Mouse (Mus musculus) cerebellum, adult (tissue): ENCODE measurements around the gene Pofut2.

ENCODE experiments used
- ATAC-seq: cut with Nextera tagmentation; 2 replicates; pipeline ENCODE4 v1.9.2; 2017; ENCODE audit warnings: mild to moderate bottlenecking, moderate library complexity, mixed read lengths; ENCODE audit not compliant: insufficient number of reproducible peaks, low FRiP score, low TSS enrichment

Gene Pofut2

GRCm38 (mm10) chr10:77229609-77230595 lies 29.1 kb upstream of the Pofut2 start:
- no peak for ATAC-seq

GRCm38 (mm10) chr10:77231861-77232755 lies 26.9 kb upstream of the Pofut2 start:
- no peak for ATAC-seq

- no peak for ATAC-seq
Observed at GRCm38 (mm10) chr10:77233230-77233629, 25.8 kb upstream of the Pofut2 start.

GRCm38 (mm10) chr10:77234991-77235616 lies 23.9 kb upstream of the Pofut2 start:
- no peak for ATAC-seq

GRCm38 (mm10) chr10:77237795-77238580 lies 21.0 kb upstream of the Pofut2 start:
- ATAC-seq: no peak

GRCm38 (mm10) chr10:77240764-77241163 lies 18.3 kb upstream of the Pofut2 start:
- ATAC-seq: no peak

GRCm38 (mm10) chr10:77242396-77242795 lies 16.6 kb upstream of the Pofut2 start:
- no peak for ATAC-seq

DNA sequence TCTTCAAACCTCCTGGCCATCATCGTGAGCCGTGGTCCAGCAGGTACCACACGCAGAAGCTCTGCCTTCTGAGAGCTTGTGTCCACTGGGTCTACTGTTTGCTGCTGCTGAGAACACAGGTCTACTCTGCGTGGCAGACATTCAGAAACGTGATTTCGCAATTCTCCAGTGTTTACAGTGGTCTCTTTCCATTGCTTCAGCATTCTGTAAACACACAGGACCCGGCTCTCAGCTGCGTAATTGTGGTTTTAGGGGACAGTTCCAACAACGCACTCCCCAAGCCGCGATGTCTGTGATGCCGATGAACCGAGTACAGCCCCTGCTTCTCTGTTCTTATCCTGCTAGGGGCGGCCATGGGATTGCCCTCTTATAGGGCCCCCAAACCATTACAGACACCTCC lies 16.1 kb upstream of the Pofut2 start:
- no peak for ATAC-seq

- no peak for ATAC-seq
Observed at GRCm38 (mm10) chr10:77243572-77244161, 15.4 kb upstream of the Pofut2 start.

DNA sequence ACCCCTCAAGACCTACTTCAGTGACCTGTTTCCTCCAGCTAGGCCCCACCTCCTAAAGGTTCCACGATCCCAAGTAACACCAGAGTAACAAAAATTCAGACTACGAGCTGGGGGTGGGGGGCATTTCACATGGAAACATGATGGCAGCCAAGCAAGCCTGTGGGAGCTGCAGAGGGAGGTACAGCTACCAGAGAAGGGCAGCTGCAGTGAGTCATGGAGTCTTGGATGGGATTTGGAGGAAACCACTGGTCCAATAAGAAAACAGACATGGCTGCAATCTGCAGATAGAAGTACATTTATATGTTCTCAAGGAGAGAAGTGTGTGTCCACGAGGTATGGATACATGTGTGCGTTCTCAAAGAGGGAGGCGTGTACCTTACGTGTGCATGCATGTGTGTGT lies 14.2 kb upstream of the Pofut2 start:
- ATAC-seq: no peak

DNA sequence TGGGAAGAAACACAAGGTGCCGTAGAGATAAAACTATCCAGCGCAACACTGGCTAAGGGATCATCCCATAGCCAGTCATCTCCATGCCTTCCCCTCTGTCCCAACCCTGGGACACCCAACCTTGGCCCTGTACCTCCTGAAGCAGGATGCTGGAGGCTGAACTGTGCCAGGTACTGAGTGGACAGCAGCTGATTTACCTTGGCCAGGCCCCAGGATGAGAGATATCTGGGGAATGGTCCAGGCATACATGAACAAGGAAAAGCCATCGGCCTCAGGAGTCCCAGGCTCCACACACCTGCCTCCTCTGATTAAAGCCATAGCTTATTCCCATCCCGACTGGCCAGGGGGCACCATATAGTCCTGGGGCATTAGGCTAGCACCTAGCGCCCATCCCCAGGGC lies 12.0 kb upstream of the Pofut2 start:
- no peak for ATAC-seq

DNA sequence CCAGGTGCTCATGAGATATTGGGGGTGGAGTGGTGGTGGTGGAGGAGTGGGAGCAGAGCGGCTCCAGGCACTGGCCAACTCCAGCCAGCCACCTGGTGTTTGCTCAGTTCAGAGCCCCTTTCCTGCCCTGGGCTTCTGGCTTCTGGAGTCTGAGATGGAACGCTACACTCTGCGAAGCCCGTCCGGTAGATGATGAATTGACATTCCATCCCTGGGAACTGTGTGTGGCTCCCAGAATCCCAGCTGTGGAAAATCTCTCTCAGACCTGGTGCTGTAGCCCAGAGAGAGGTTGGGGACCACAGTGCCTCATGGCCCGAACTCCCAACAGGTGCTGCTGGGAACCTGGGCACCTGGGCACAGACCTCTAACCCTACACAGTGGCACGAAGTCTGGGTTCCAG lies 11.3 kb upstream of the Pofut2 start:
- no peak for ATAC-seq

GRCm38 (mm10) chr10:77251223-77251783 lies 7.7 kb upstream of the Pofut2 start:
- 0 out of 2 replicates have a peak, but pooled peaks have one; percentile 21 for ATAC-seq

DNA sequence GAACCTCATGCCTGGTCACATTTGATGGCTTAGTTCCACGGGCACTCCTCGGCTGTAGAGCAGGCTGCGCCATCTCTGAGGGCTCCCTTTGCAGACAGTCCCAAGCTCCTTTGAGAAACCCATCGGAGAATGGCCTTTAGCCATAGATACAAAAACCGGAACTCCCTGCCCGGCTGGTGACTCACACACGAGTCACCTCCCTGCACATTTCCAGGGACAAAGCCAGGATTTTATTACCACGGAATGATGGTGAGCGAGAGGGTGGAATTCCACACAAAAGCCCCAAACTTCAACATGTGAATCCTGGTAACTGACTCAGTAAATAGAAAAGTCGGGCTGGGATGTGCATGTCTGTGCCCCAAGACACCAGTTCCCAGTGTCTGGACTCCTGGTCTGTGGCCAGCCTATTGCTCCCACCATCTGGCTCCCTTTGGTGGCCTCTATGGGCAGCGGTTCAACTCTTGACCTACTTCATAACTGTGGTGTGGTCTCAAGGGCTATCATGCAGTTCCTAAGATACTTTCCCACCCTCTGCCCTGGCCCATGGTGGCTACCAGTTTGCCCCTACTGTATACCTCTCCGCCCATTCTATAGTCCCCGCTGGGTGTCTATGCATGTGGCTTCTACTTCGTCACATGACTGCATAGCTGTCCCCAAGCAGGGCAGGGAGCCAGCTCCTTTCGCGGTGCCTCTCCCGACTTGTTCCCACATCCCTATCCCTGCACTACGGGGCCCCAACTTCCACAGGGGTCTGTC lies 7.1 kb upstream of the Pofut2 start:
- peak; percentile 49 for ATAC-seq

DNA sequence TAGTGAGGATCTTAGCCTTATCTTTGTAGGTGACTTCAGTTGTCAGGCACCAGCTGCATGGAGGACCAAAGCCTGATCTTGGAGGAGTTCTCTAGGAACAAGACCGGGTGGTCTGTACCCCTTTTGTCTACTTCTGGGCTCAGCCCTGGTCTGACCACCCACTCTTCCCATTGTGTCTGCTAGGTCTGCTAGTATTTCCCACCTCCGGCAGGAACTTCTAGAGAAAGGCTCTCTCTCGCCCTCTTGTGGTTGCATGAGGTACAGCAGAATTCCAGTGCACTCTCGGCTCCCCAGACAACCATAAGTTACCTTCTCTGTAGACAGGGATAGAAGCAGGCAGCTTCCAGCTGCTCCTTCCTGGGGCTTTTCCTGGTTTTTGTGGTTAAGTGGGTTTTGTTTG lies 6.2 kb upstream of the Pofut2 start:
- ATAC-seq: peak; percentile 37; the same call in 1 of the 2 replicates

DNA sequence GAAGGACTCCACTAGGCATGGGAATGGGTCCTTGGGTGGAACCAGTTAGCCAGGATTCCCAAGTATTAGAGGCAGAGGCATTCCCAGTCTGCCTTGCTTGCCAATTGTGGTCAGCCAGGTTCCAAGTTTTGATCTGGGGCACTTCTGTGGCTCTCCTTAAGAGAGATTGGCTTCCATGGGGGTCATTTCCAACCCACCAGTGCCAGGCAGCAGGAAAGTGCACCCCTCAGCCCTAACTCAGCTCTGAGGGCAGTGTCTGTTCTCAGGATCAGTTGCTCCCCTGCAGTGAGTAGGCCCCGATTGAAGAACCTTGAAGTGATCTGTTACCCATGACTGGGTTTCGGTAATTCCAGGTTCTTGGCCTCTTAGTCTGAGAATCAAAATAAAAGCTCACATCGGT lies 3.8 kb upstream of the Pofut2 start:
- no peak for ATAC-seq

GRCm38 (mm10) chr10:77255676-77256075 lies 3.3 kb upstream of the Pofut2 start:
- no peak for ATAC-seq

DNA sequence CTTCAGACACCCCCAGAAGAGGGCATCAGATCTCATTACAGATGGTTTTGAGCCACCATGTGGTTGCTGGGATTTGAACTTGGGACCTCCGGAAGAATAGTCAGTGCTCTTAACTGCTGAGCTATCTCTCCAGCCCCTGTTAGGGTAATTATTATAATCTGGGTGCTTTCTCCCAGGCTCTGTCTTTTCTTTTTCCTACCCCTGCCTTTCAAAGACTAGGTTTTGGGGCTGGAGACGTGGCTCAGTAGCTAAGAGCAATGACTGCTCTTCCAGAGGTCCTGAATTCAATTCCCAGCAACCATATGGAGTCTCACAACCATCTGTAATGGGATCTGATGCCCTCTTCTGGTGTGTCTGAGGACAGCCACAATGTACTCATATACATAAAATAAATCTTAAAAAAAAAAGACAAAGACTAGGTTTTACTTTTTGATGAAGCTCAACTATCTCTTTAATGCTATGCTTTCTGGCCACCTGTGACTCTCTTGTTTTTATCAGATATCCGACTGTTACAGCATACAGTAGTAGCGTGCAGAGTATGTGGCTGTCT lies 902 bp upstream of the Pofut2 start:
- no peak for ATAC-seq
